Mouse (Mus musculus) C2C12 (cell line): ENCODE measurements around the gene Scfd2. TPM values are rescaled to one million over a fixed set of nuclear protein-coding genes. Genes with fewer than 3 reads are reported as not detected.

Experiments
- H3K27me3 ChIP-seq: one replicate; pipeline ENCODE4 v1.6.1; 2011; ENCODE audit not compliant: control insufficient read depth, insufficient read depth, insufficient read length
- H3K36me3 ChIP-seq: one replicate; pipeline ENCODE4 v1.6.1; 2011; ENCODE audit not compliant: control insufficient read depth, insufficient read depth
- H3K4me3 ChIP-seq: one replicate; pipeline ENCODE4 v1.5.1; 2011; ENCODE audit warnings: mild to moderate bottlenecking, control low read depth; ENCODE audit not compliant: poor library complexity, insufficient read depth, severe bottlenecking
- H3K79me2 ChIP-seq: one replicate; pipeline ENCODE4 v1.6.1; 2011; ENCODE audit not compliant: control insufficient read depth, insufficient read depth
- H3K79me3 ChIP-seq: one replicate; pipeline ENCODE4 v1.6.1; 2011; ENCODE audit warnings: low read depth, control low read depth
- H3ac ChIP-seq: one replicate; pipeline ENCODE3; 2011; ENCODE audit warnings: low read depth; ENCODE audit not compliant: control insufficient read depth, insufficient read length
- CEBPB ChIP-seq: IDR thresholded peaks from one replicate; pipeline ENCODE4 v1.6.1; 2011; ENCODE audit warnings: low read depth, mild to moderate bottlenecking, control low read depth, moderate library complexity
- CTCF ChIP-seq: IDR thresholded peaks from one replicate; pipeline ENCODE4 v1.5.1; 2011; ENCODE audit not compliant: control insufficient read depth, insufficient read depth, insufficient read length
- FOSL1 ChIP-seq: IDR thresholded peaks from one replicate; pipeline ENCODE4 v1.8.0; 2011; ENCODE audit warnings: mild to moderate bottlenecking, low read length; ENCODE audit not compliant: poor library complexity, insufficient read depth, severe bottlenecking
- MAX ChIP-seq: IDR thresholded peaks from one replicate; pipeline ENCODE4 v1.6.1; 2011; ENCODE audit warnings: mild to moderate bottlenecking, control low read depth
- MYOD1 ChIP-seq: IDR thresholded peaks from one replicate; pipeline ENCODE4 v1.6.1; 2011; ENCODE audit warnings: low read depth; ENCODE audit not compliant: control insufficient read depth, insufficient read length
- MYOG ChIP-seq: IDR thresholded peaks from one replicate; pipeline ENCODE4 v1.6.1; 2011; ENCODE audit not compliant: control insufficient read depth, insufficient read length; ENCODE audit errors: extremely low read depth
- USF1 ChIP-seq: IDR thresholded peaks from one replicate; pipeline ENCODE4 v1.6.1; 2011; ENCODE audit warnings: low read depth, mild to moderate bottlenecking, control low read depth, moderate library complexity
- polyA plus RNA-seq: library from polyadenylated mRNA; unstranded; fragments of >200 nt; fragmentation: generic; extraction: Trizol; gene quantifications from one replicate; pipeline ENCODE4 v1.2.1, GENCODE M21; 2012; ENCODE audit warnings: missing spikeins

Gene Scfd2
- polyA plus RNA-seq, 1 experiment: 5.8 TPM

DNA sequence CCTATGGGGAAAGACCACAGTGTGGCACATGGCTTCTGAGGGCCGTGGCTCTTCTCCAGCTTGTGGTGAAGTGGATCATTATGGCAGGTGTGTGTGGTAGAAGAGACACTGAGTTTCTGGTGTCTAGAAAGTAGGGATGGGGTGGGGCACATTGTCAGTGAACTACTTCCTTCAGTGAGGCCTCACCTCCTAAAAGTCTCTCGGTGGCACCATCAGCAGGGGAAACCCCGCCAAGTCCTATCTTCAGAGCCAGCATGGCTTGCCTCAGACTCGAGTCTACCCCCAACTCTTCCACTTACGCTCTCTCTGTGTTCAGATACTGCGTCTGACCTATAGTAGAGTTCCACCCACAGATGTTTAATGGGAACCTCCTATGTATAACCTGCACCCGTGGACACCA lies 297.8 kb downstream of the Scfd2 start:
- H3K4me3 ChIP-seq: no peak overlapping the region
- TF ChIP-seq USF1: no peak
- TF ChIP-seq CEBPB: no peak
- TF ChIP-seq FOSL1: no peak
- TF ChIP-seq CTCF: no peak
- TF ChIP-seq MAX: no peak
- TF ChIP-seq MYOG: no peak
- TF ChIP-seq MYOD1: no peak
- no peaks in the 10 kb centered on the region for H3K79me3 ChIP-seq
- no peaks in the 10 kb centered on the region for H3K27me3 ChIP-seq
- H3K79me2 ChIP-seq: no peaks in the 10 kb centered on the region
- H3K36me3 ChIP-seq: no peaks in the 10 kb centered on the region
- H3ac ChIP-seq: no peak overlapping the region

DNA sequence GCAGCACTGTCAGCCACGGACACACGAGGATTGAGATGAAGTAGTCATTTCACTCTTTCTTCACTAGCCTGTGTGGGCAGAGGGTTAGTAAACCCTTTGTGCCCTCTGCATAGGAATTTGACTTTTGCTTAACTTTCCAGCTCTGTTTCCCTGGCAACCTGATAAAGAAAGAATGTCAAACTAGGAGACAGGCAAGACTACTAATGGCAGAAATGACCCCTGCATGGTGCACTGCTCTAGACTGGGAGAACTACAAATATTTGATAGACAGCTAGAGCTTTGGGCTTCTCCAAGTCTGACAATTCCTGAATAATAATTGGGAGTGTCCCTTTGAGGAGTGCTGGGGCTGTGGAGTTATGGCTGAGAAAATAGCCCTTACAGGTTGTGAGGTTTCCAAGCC lies 301.0 kb downstream of the Scfd2 start:
- H3K79me3 ChIP-seq: no peaks in the 10 kb centered on the region
- H3K36me3 ChIP-seq: no peaks in the 10 kb centered on the region
- no peak overlapping the region for H3ac ChIP-seq
- no peaks in the 10 kb centered on the region for H3K79me2 ChIP-seq
- no peak overlapping the region for H3K4me3 ChIP-seq
- TF ChIP-seq MAX: no peak
- no peak for TF ChIP-seq USF1
- TF ChIP-seq MYOD1: no peak
- no peak for TF ChIP-seq FOSL1
- no peak for TF ChIP-seq CEBPB
- no peak for TF ChIP-seq MYOG
- TF ChIP-seq CTCF: no peak
- no peaks in the 10 kb centered on the region for H3K27me3 ChIP-seq

DNA sequence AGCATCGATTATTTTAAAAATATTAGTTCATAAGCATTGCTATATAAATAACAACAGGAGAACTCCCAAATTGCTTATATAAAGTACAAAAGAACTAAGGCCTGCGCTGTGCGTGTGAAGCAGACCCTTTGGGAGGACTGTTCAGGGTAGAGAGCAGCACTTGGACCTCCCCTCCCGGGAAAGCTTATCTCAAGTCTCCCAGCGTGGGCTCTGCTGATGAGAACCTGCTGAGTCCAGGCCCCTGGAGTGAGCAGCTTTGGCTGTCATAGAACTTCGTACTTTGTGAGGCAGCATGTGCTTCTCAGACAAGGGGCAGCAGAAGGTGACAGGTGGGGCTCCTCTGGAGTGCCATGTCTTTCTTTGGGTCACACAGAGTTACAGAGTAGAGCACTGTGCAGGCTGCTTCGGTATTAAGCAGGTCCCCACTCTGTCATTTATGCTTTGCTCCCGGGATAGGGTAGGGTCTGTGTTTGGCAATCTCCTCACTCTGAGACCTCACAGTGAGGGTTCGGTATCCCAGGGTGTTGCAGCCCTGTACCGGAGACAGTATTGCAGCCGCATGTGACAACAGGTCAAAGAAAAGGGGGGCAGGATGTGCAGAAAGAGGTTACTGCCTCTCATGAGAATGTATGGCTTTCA lies 301.7 kb downstream of the Scfd2 start:
- TF ChIP-seq CTCF (no peak), MYOG (no peak), USF1 (no peak), MAX (no peak), MYOD1 (no peak), CEBPB (no peak), FOSL1 (no peak)
- Histone ChIP-seq H3K79me2 (no peaks in the 10 kb centered on the region), H3ac (no peak overlapping the region), H3K4me3 (no peak overlapping the region), H3K27me3 (no peaks in the 10 kb centered on the region), H3K36me3 (no peaks in the 10 kb centered on the region), H3K79me3 (no peaks in the 10 kb centered on the region)

DNA sequence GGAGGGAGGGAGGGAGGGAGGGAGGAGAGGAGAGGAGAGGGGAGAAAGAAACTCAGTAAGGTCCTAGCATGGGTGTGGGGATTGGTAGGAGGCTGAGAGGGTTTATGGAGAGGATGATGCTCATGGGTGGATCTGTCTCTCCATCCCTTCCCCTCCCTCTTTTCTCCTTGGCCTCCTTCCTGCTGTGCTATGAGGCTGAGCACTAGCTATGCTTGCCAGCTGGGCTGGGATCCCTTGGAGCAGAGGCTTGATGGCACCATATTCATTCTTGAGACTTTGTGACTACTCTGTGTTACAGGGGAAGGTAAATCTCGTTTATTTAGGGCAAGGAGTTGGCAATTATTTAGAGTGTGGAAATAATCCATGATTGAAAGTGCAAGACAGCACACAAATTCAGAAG lies 302.6 kb downstream of the Scfd2 start:
- Histone ChIP-seq H3K4me3 (no peak overlapping the region), H3K27me3 (no peaks in the 10 kb centered on the region), H3K79me2 (no peaks in the 10 kb centered on the region), H3K79me3 (no peaks in the 10 kb centered on the region), H3K36me3 (no peaks in the 10 kb centered on the region), H3ac (no peak overlapping the region)
- TF ChIP-seq MYOG (no peak), USF1 (no peak), MAX (no peak), FOSL1 (no peak), CEBPB (no peak), MYOD1 (no peak), CTCF (no peak)

DNA sequence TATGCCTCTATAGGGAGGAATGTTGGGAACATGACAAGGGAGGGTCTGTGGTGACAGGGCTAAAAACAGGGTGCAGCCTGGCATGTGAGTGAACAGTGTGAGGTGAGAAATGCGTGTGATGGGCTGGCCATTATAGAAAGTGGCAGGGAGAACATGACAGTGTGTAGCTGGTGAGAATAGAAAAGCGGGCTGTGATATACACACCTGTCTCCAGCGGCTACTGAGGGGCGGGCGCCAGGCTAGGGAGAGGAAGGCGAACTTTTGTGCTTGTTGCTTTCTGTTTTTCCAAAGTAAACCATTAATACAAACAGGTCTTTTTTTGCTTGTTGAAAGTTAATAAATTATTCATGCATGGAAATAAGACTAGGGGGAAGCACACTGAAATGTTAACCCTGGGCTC lies 304.2 kb downstream of the Scfd2 start:
- Histone ChIP-seq H3K79me3 (no peaks in the 10 kb centered on the region), H3K4me3 (no peak overlapping the region), H3K36me3 (no peaks in the 10 kb centered on the region), H3K27me3 (no peaks in the 10 kb centered on the region), H3K79me2 (no peaks in the 10 kb centered on the region), H3ac (no peak overlapping the region)
- TF ChIP-seq CEBPB (no peak), FOSL1 (no peak), MYOG (no peak), MAX (no peak), USF1 (no peak), MYOD1 (no peak), CTCF (no peak)
